Mouse (Mus musculus) G1E (cell line): ENCODE results near the gene Bcam.

Experiments
- CTCF ChIP-seq: IDR thresholded peaks from 2 replicates; pipeline ENCODE4 v1.5.1; 2012; ENCODE audit warnings: low read depth, low read length, inconsistent platforms, mixed read lengths
- TAL1 ChIP-seq: conservative IDR thresholded peaks from 2 replicates; pipeline ENCODE4 v1.6.1; 2012; ENCODE audit warnings: low read depth, low read length, inconsistent platforms, mixed read lengths

DNA sequence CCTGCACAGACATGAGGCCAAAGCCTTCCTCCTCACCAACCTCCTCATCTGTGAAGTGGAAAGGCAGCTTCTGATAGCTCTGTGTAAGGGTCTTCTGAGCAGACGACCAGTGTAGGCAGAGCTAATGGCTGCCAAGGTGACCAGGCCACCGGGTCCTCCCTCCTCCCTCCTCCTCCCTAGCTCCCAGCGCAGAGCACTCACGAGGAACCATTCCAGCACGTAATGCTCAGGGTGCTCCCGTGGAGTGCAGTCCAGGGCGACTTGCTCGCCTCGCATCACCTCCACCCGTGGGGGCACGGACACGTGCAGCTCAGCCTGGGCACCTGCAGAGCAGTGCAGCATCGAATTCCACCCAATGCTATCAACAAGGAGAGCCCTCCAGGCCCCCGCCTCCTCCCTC lies 2.6 kb downstream of the Bcam start:
- TF ChIP-seq TAL1 (no peak), CTCF (no peak)
